Comparison of ENCODE assay signal across 18 mouse cellular contexts in the genomic region with DNA sequence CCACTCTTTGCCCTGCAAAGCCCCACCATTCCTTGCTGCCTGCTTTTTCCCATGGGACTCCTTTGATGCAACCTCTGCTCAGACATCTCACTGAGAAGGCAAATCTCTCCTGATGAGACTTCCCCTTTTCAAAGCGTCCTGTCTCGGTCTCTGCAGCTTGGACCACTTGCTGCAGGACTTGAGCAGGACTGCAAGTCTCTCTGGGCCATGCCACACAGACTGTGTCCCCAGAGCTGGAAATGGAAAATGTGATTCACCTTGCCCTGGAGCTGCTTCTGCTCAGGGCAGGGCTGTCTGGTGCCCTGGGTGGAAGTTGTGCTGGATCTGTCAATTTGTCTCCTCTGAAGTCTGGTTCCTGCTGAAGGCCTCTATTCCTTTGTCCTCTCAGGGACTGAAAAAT. TPM values are rescaled to one million over a fixed set of nuclear protein-coding genes. Genes with fewer than 3 reads are reported as not detected.
A peak's percentile ranks its signal among the peaks of the same experiment; 100 is the strongest.
DNase-seq lines count a peak whose midpoint lies in the region; ATAC-seq and TF ChIP-seq lines count a peak whose summit lies in the region.
"Had no signal": no experiment of that assay in that cellular context is flagged by ENCODE, and none has a peak within 500 bp of the region (broad histone marks: within the 10 kb centered on the region; RNA-seq: fewer than 3 reads in every experiment).

No protein-coding gene starts in this region.

- 15% methylated on average over 2 of the region's 2 CpGs for WGBS in heart, embryonic 11.5 days (ENCODE audit: insufficient replicate concordance)
- 46% methylated on average over 2 of the region's 2 CpGs for WGBS in lung, embryonic 14.5 days

- no peak for ATAC-seq in heart, embryonic 11.5 days (replicated peaks; ENCODE audit: insufficient number of reproducible peaks, low FRiP score, low TSS enrichment)
- no peak for ATAC-seq in lung, embryonic 14.5 days (ENCODE audit: insufficient read depth)
- ATAC-seq in cerebellum, adult (ENCODE audit: insufficient number of reproducible peaks, low FRiP score, low TSS enrichment): no peak
- ATAC-seq: inflammation-experienced regulatory T-cells, adult 6 months; midbrain, embryonic 16.5 days had no signal

- peak overlapping the region; percentile 91 for H3K27ac ChIP-seq in heart, embryonic 11.5 days (ENCODE audit: low read depth, low read length)
- H3K27ac ChIP-seq in lung, embryonic 14.5 days (ENCODE audit: low read depth): peak overlapping the region; percentile 84; the same call in 1 of the 2 replicates
- H3K27ac ChIP-seq: hindbrain, embryonic 10.5 days; stomach, embryonic 15.5 days had no signal

- TF ChIP-seq CTCF in lung, embryonic 14.5 days (IDR thresholded peaks at IDR 0.05; ENCODE audit: low read depth): no peak

- DNase-seq in heart, postnatal 36 days: no peak
- no peak for DNase-seq in lung, embryonic 14.5 days
- DNase-seq in lung, adult 18-20 months: no peak
- peak; percentile 21 for DNase-seq in MEL-GATA-1-ER (ENCODE audit: extremely low read depth, low read depth)
- DNase-seq in splenic B cell, adult 2 months (ENCODE audit: low read depth, low spot score): peak; percentile 20
- DNase-seq: cerebellum, postnatal 25 days; gastrocnemius, postnatal 10 days; kidney, postnatal 36 days; right cerebral cortex, postnatal 4 days; thymus, postnatal 4 days had no signal

- H3K9ac ChIP-seq in heart, embryonic 11.5 days (ENCODE audit: low read depth, low read length): peak overlapping the region; percentile 62
- H3K9ac ChIP-seq in lung, embryonic 14.5 days: no peak overlapping the region
- H3K9ac ChIP-seq: stomach, embryonic 15.5 days had no signal

- intact Hi-C loops in heart, postnatal 36 days (cut with DNase I): no loop called here

- peaks cover 89% of the 10 kb centered on the region for H3K4me1 ChIP-seq in heart, embryonic 11.5 days (ENCODE audit: control insufficient read depth, insufficient read depth, low read length)
- H3K4me1 ChIP-seq in lung, embryonic 14.5 days (ENCODE audit: insufficient read depth): peaks cover 36% of the 10 kb centered on the region

- H3K9me3 ChIP-seq in heart, embryonic 11.5 days (replicated peaks; ENCODE audit: control insufficient read depth, low read length): no peaks in the 10 kb centered on the region
- no peaks in the 10 kb centered on the region for H3K9me3 ChIP-seq in lung, embryonic 14.5 days (ENCODE audit: low read depth, low read length)
- H3K9me3 ChIP-seq: hindbrain, embryonic 10.5 days; stomach, embryonic 15.5 days had no signal

- H3K36me3 ChIP-seq in heart, embryonic 11.5 days (ENCODE audit: control insufficient read depth, insufficient read depth, low read length): no peaks in the 10 kb centered on the region
- no peaks in the 10 kb centered on the region for H3K36me3 ChIP-seq in lung, embryonic 14.5 days (ENCODE audit: insufficient read depth)
- no peaks in the 10 kb centered on the region for H3K36me3 ChIP-seq in splenic B cell, adult 2 months (ENCODE audit: control insufficient read depth, insufficient read depth, low read length, poor library complexity, severe bottlenecking)
- H3K36me3 ChIP-seq: hindbrain, embryonic 10.5 days; stomach, embryonic 15.5 days had no signal

- H3K4me3 ChIP-seq in heart, embryonic 11.5 days (ENCODE audit: low read depth, low read length): peak overlapping the region; percentile 22
- no peak overlapping the region for H3K4me3 ChIP-seq in lung, embryonic 14.5 days (ENCODE audit: low read depth, low read length)
- H3K4me3 ChIP-seq: hindbrain, embryonic 10.5 days; stomach, embryonic 15.5 days had no signal

- H3K4me2 ChIP-seq in heart, embryonic 11.5 days: peak overlapping the region; percentile 54
- peak overlapping the region; percentile 21; the same call in 1 of the 2 replicates for H3K4me2 ChIP-seq in lung, embryonic 14.5 days
- H3K4me2 ChIP-seq: stomach, embryonic 15.5 days had no signal

- H3K27me3 ChIP-seq in heart, embryonic 11.5 days (ENCODE audit: control insufficient read depth, insufficient read depth, low read length): no peaks in the 10 kb centered on the region
- no peaks in the 10 kb centered on the region for H3K27me3 ChIP-seq in lung, embryonic 14.5 days (ENCODE audit: insufficient read depth, low read length)
- H3K27me3 ChIP-seq in splenic B cell, adult 2 months (ENCODE audit: control insufficient read depth, insufficient read depth, low read length, poor library complexity, severe bottlenecking): no peaks in the 10 kb centered on the region
- H3K27me3 ChIP-seq: stomach, embryonic 15.5 days had no signal

RNA-seq across cellular contexts. Expression of a gene that starts 7.7 kb away (rescaled TPM):
- polyA plus RNA-seq in heart, embryonic 11.5 days (2014; fragmentation: Nextera tagmentation; extraction: Ambion mirVana): 25.7 and 28.0 TPM in 2 replicates
- total RNA-seq in heart, postnatal 36 days (2021): 1 to 10 TPM in 1 of 2 experiments, under 1 TPM in 1; 0.65 to 1.1 TPM
- polyA plus RNA-seq in lung, embryonic 14.5 days (2014; fragmentation: Nextera tagmentation; extraction: Ambion mirVana): 37.4 and 42.7 TPM in 2 replicates
- total RNA-seq: gastrocnemius, postnatal 10 days; layer of hippocampus, postnatal 14 days had no signal
- polyA plus RNA-seq: inflammation-experienced regulatory T-cells, adult 6 months; midbrain, embryonic 16.5 days had no signal

RNA-seq across cellular contexts. Expression of a gene that starts 52.5 kb away (rescaled TPM):
- 0.10 TPM in 1 of 2 replicates, not detected in the other for polyA plus RNA-seq in heart, embryonic 11.5 days (2014; fragmentation: Nextera tagmentation; extraction: Ambion mirVana)
- not detected for total RNA-seq in heart, postnatal 36 days (2021)
- polyA plus RNA-seq in lung, embryonic 14.5 days (2014; fragmentation: Nextera tagmentation; extraction: Ambion mirVana): 1.9 and 2.3 TPM in 2 replicates
- total RNA-seq: gastrocnemius, postnatal 10 days; layer of hippocampus, postnatal 14 days had no signal
- polyA plus RNA-seq: inflammation-experienced regulatory T-cells, adult 6 months; midbrain, embryonic 16.5 days; neural tube, embryonic 11.5 days had no signal

Comparison
In these comparisons a context has a peak if more than half of its experiments do, and no peak if none do; other contexts are left out.
1. DNase-seq: peak in MEL-GATA-1-ER (single experiment) and splenic B cell, adult 2 months (single experiment); none in heart, postnatal 36 days (0 of 2), lung, embryonic 14.5 days (single experiment) and lung, adult 18-20 months (0 of 2).